ENCODE assay signal across 23 mouse cellular contexts in the genomic region with DNA sequence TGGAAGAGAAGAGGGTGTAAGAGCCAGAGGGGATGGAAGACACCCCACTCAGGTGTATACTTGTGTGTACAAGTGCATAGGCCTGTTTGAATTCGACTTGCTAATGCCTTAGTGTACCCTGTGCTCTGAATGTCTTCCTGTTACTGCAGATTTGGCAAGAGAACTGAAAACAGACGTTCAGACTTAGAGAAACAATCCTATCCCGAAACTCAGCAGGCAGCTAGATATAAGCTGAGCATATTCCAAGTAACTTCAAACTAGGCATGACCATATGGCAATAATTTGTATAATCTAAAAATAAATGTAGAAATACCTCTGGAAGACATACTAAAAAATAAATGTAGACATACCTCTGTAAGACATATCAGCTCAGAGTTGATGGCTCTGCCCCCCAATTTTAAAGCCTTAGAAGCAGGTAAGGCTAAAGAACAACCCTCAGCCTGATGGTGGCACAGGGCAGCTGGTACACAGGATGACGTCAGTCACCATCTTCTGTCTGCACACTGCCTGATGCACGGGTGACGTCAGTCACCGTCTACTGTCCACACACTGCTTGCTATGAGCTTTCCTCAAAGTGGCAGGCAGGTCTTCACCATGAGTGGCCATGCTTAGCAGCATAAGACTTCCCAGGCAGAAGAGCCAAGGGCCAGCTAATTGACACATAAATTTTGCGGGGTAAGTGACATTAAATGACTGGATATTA. TPM values are rescaled to one million over a fixed set of nuclear protein-coding genes. Genes with fewer than 3 reads are reported as not detected.
DNase-seq lines count a peak whose midpoint lies in the region; ATAC-seq and TF ChIP-seq lines count a peak whose summit lies in the region.
"Had no signal": no experiment of that assay in that cellular context is flagged by ENCODE, and none has a peak within 500 bp of the region (broad histone marks: within the 10 kb centered on the region; RNA-seq: fewer than 3 reads in every experiment).

No protein-coding gene starts in this region.

- DNase-seq in cerebellum, adult 2 months = peak; percentile 64 to 78
- DNase-seq in cerebellum, postnatal 4 days (ENCODE audit: low spot score in 2 of 2) = no peak
- DNase-seq in frontal cortex, postnatal 10 days (ENCODE audit: low spot score in 2 of 2) = no peak
- DNase-seq in gastrocnemius, postnatal 10 days = no peak
- DNase-seq: adrenal gland, postnatal 36 days; heart, adult 11 months; heart, postnatal 14 days; kidney, adult 18-20 months; lung, adult 18-20 months; lung, postnatal 14 days; retina, postnatal 1 day had no signal

- no peak for TF ChIP-seq POLR2A in cerebellum, adult 2 months (IDR thresholded peaks at IDR 0.05; ENCODE audit: borderline replicate concordance, insufficient read depth, low read length)

- TF ChIP-seq CTCF in cerebellum, adult 2 months (IDR thresholded peaks at IDR 0.05; ENCODE audit: borderline replicate concordance, insufficient read depth, low read depth, low read length) = no peak

- H3K4me1 ChIP-seq in cerebellum, adult 2 months (ENCODE audit: control insufficient read depth, insufficient read depth, low read length) = peaks cover 21% of the 10 kb centered on the region
- peaks cover 30% of the 10 kb centered on the region for H3K4me1 ChIP-seq in megakaryocyte, embryonic 14.5 days
- H3K4me1 ChIP-seq in liver, embryonic 16.5 days (ENCODE audit: control insufficient read depth, low read depth, low read length) = peaks cover 9% of the 10 kb centered on the region
- H3K4me1 ChIP-seq: heart, embryonic 12.5 days; hindbrain, embryonic 12.5 days; limb, embryonic 10.5 days; midbrain, embryonic 10.5 days had no signal

- peak overlapping the region; percentile 17 for H3K27ac ChIP-seq in cerebellum, adult 2 months (ENCODE audit: insufficient read depth, low read length)
- peak overlapping the region; percentile 48; the same call in 1 of the 2 replicates for H3K27ac ChIP-seq in liver, embryonic 16.5 days (ENCODE audit: low read length)
- H3K27ac ChIP-seq: hindbrain, embryonic 12.5 days; kidney, postnatal 0 days; limb, embryonic 10.5 days; midbrain, embryonic 10.5 days; stomach, postnatal 0 days had no signal

- no peak overlapping the region for H3K9ac ChIP-seq in liver, embryonic 16.5 days (ENCODE audit: low read depth, low read length)
- H3K9ac ChIP-seq: heart, embryonic 12.5 days; hindbrain, embryonic 12.5 days had no signal

- 22% methylated on average over 8 of the region's 8 CpGs for WGBS in cerebellum, adult 2 months
- WGBS in liver, embryonic 16.5 days (ENCODE audit: insufficient replicate concordance) = 55% methylated on average over 8 of the region's 8 CpGs

- ATAC-seq in frontal cortex, adult (ENCODE audit: low TSS enrichment) = peak; percentile 68
- ATAC-seq in megakaryocyte, adult 5-6 weeks (ENCODE audit: poor library complexity, severe bottlenecking) = no peak
- 0 out of 2 replicates have a peak, but pooled peaks have one; percentile 24 for ATAC-seq in liver, embryonic 16.5 days (ENCODE audit: low read depth)

- H3K4me3 ChIP-seq in cerebellum, adult 2 months (replicated peaks; ENCODE audit: insufficient read depth, low read depth, low read length) = no peak overlapping the region
- peak overlapping the region; percentile 28 for H3K4me3 ChIP-seq in megakaryocyte, embryonic 14.5 days (replicated peaks)
- H3K4me3 ChIP-seq in liver, embryonic 16.5 days (ENCODE audit: low read depth, low read length) = no peak overlapping the region
- H3K4me3 ChIP-seq: heart, embryonic 12.5 days; hindbrain, embryonic 12.5 days; limb, embryonic 10.5 days; midbrain, embryonic 10.5 days had no signal

- H3K4me2 ChIP-seq in liver, embryonic 16.5 days (ENCODE audit: low read depth, low read length) = no peak overlapping the region
- H3K4me2 ChIP-seq: heart, embryonic 12.5 days; hindbrain, embryonic 12.5 days had no signal

- no peaks in the 10 kb centered on the region for H3K36me3 ChIP-seq in megakaryocyte, embryonic 14.5 days (replicated peaks; ENCODE audit: low read length)
- no peaks in the 10 kb centered on the region for H3K36me3 ChIP-seq in liver, embryonic 16.5 days (ENCODE audit: control insufficient read depth, insufficient read depth)
- H3K36me3 ChIP-seq: heart, embryonic 12.5 days; hindbrain, embryonic 12.5 days; limb, embryonic 10.5 days; midbrain, embryonic 10.5 days had no signal

- H3K27me3 ChIP-seq in cerebellum, adult 2 months (ENCODE audit: control insufficient read depth, insufficient read depth, low read length) = no peaks in the 10 kb centered on the region
- H3K27me3 ChIP-seq in megakaryocyte, embryonic 14.5 days (replicated peaks) = peaks cover 34% of the 10 kb centered on the region
- no peaks in the 10 kb centered on the region for H3K27me3 ChIP-seq in liver, embryonic 16.5 days (ENCODE audit: control insufficient read depth, insufficient read depth, low read depth, low read length)
- H3K27me3 ChIP-seq: heart, embryonic 12.5 days; hindbrain, embryonic 12.5 days had no signal

- no peaks in the 10 kb centered on the region for H3K9me3 ChIP-seq in megakaryocyte, embryonic 14.5 days
- no peaks in the 10 kb centered on the region for H3K9me3 ChIP-seq in liver, embryonic 16.5 days (replicated peaks; ENCODE audit: control insufficient read depth, low read length)
- H3K9me3 ChIP-seq: heart, embryonic 12.5 days; hindbrain, embryonic 12.5 days; limb, embryonic 10.5 days; midbrain, embryonic 10.5 days had no signal

RNA-seq across cellular contexts. Expression of gene Ina, which starts 16.2 kb away (rescaled TPM):
- 214 and 232 TPM in 2 replicates for polyA plus RNA-seq in cerebellum, adult 2 months (2012; rRNA removed)
- 0.13 TPM in 1 of 2 replicates, not detected in the other for polyA plus RNA-seq in megakaryocyte, embryonic 14.5 days (2012; ENCODE audit: insufficient read depth, low replicate concordance)
- not detected in 2 replicates for total RNA-seq in megakaryocyte, adult 5-6 weeks (2015)
- total RNA-seq in megakaryocyte, adult 5-6 weeks (2017) = not detected in 2 replicates
- 0.06 and 0.09 TPM in 2 replicates for polyA plus RNA-seq in liver, embryonic 16.5 days (2015; fragmentation: Nextera tagmentation; extraction: Ambion mirVana)
- under 1 TPM; 0.38 to 0.40 TPM for total RNA-seq in gastrocnemius, postnatal 10 days (2021)
- total RNA-seq: gastrocnemius, adult 8-10 months; heart, postnatal 14 days; MEL had no signal

RNA-seq across cellular contexts. Expression of gene Nt5c2, which starts 16.6 kb away (rescaled TPM):
- 48.9 and 49.3 TPM in 2 replicates for polyA plus RNA-seq in cerebellum, adult 2 months (2012; rRNA removed)
- 2.1 and 11.7 TPM in 2 replicates for polyA plus RNA-seq in megakaryocyte, embryonic 14.5 days (2012; ENCODE audit: insufficient read depth, low replicate concordance)
- 32.5 and 36.1 TPM in 2 replicates for total RNA-seq in megakaryocyte, adult 5-6 weeks (2015)
- total RNA-seq in megakaryocyte, adult 5-6 weeks (2017) = 42.1 and 43.6 TPM in 2 replicates
- 47.4 and 48.4 TPM in 2 replicates for polyA plus RNA-seq in liver, embryonic 16.5 days (2015; fragmentation: Nextera tagmentation; extraction: Ambion mirVana)
- total RNA-seq in gastrocnemius, postnatal 10 days (2021) = 10 to 100 TPM; 33.4 to 34.7 TPM

RNA-seq across cellular contexts. Expression of gene Pcgf6, which starts 52.4 kb away (rescaled TPM):
- 40.4 and 40.9 TPM in 2 replicates for polyA plus RNA-seq in cerebellum, adult 2 months (2012; rRNA removed)
- polyA plus RNA-seq in megakaryocyte, embryonic 14.5 days (2012; ENCODE audit: insufficient read depth, low replicate concordance) = 2.9 and 4.6 TPM in 2 replicates
- 5.4 and 7.0 TPM in 2 replicates for total RNA-seq in megakaryocyte, adult 5-6 weeks (2015)
- total RNA-seq in megakaryocyte, adult 5-6 weeks (2017) = 0.81 and 1.4 TPM in 2 replicates
- polyA plus RNA-seq in liver, embryonic 16.5 days (2015; fragmentation: Nextera tagmentation; extraction: Ambion mirVana) = 5.7 and 5.9 TPM in 2 replicates
- total RNA-seq in gastrocnemius, postnatal 10 days (2021) = 1 to 10 TPM; 3.1 to 4.4 TPM

Comparison
In these comparisons a context has a peak if more than half of its experiments do, and no peak if none do; other contexts are left out.
1. DNase-seq: peak in cerebellum, adult 2 months (2 of 2); none in cerebellum, postnatal 4 days (0 of 2), frontal cortex, postnatal 10 days (0 of 2) and gastrocnemius, postnatal 10 days (single experiment).
2. RNA of gene Ina, which starts 16.2 kb away (polyA plus RNA-seq): 214 to 232 TPM in cerebellum, adult 2 months; 0.13 TPM in megakaryocyte, embryonic 14.5 days and 0.06 to 0.09 TPM in liver, embryonic 16.5 days; every median in the first group is over 100 times any median in the second.